Mouse (Mus musculus): ENCODE results near the gene Enpep.

DNA sequence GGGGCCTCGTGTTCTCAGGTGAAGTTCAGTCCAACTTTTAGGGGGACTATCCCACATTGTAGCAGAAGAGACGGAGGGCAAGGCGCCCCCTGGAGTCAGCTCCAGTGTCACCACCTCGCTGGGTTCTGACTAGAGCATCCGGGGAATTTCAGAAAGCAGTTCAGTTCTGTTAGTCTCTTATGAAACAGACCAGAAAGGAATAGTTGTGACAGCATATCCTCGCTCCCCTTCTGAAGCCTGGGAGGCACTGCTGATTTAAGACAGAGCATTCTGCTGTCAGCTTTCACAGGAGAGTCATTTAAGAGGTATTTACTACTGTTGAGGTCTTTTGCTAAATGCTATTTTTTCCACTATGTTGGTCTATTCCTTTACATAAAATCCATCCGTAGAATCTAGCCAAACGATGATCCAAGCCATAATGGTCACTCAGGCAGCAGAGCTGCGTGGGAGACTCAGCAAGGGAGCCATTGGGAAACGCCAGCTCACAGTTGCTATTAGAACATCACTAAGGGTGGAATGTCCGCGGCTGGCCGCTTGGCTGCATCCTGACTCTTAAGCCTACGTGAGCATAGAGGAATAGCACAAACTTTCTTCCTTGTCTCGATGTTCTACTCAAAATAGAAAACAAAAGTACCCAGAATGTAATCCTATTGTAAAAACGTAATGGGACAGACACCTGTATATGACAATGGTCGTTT lies 15.3 kb downstream of the Enpep start:
- no peak for TF ChIP-seq MYOG (IDR thresholded peaks at IDR 0.05; ENCODE audit: control insufficient read depth, extremely low read depth, insufficient read length)
- no peak for TF ChIP-seq CTCF (IDR thresholded peaks at IDR 0.05; ENCODE audit: control insufficient read depth, insufficient read depth, insufficient read length)
- no peak for TF ChIP-seq MAX (IDR thresholded peaks at IDR 0.05)
- no peak for TF ChIP-seq MYOD1 (IDR thresholded peaks at IDR 0.05; ENCODE audit: control insufficient read depth, insufficient read length, low read depth)
- TF ChIP-seq USF1 (IDR thresholded peaks at IDR 0.05; ENCODE audit: low read depth) = no peak
- TF ChIP-seq FOSL1 (IDR thresholded peaks at IDR 0.05; ENCODE audit: insufficient read depth, low read length, poor library complexity, severe bottlenecking) = no peak
